Mouse (Mus musculus): ENCODE measurements around the gene Spop.

DNA sequence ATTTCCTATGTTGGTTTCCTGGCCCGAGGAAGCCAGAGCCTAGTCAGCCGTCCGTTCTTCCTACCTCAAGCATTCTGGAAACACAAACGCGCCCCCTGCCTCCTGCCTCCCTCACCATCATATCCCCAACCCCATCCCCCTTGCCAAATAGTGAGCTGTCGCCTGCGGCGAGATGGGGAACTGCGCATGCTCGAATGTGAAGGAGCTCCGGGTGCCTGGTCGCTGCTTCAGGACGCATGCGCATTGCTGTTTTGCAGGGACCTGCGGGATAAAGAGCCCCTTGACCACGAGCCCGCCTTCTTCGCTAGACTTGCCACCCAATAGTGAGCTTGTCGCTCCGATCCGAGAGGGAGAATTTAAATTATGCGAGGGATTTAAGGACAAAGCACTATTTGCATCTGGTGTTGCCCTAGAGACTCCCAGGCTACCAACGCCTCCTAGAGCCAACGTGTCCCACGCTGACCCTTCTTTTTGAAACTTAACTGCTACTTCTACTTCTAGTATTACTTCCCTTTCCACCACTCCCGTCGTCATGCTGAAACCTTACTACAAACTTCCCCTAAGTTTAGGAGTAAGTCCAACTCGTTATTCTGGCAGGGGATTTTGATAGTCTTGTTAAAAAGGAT is 769 bp downstream of the Spop start:
- peak; percentile 68 for TF ChIP-seq CTCF (IDR thresholded peaks at IDR 0.05)
- TF ChIP-seq EP300 (IDR thresholded peaks at IDR 0.05) = no peak

All from lung, postnatal 0 days (tissue).